ENCODE assay signal across 16 mouse cellular contexts in genomic region chr5:122716793-122717192, GRCm38 (mm10). TPM values are rescaled to one million over a fixed set of nuclear protein-coding genes. Genes with fewer than 3 reads are reported as not detected.
DNase-seq lines count a peak whose midpoint lies in the region; ATAC-seq and TF ChIP-seq lines count a peak whose summit lies in the region.
"Had no signal": no experiment of that assay in that cellular context is flagged by ENCODE, and none has a peak within 500 bp of the region (broad histone marks: within the 10 kb centered on the region; RNA-seq: fewer than 3 reads in every experiment).

No protein-coding gene starts in this region.

- H3K4me3 ChIP-seq in heart, adult 2 months, result no peak overlapping the region
- H3K4me3 ChIP-seq in liver, postnatal 0 days (ENCODE audit: low read depth, low read length), result no peak overlapping the region
- no peak overlapping the region for H3K4me3 ChIP-seq in liver, embryonic 12.5 days
- no peak overlapping the region for H3K4me3 ChIP-seq in ES-E14 (ENCODE audit: insufficient read depth in 1 of 2, low read depth in 1 of 2, low read length in 2 of 2, poor library complexity in 1 of 2, severe bottlenecking in 1 of 2)
- H3K4me3 ChIP-seq: embryonic facial prominence, embryonic 15.5 days; heart, embryonic 13.5 days; limb, embryonic 13.5 days; midbrain, embryonic 13.5 days; neural tube, embryonic 15.5 days had no signal

- TF ChIP-seq POLR2A in heart, adult 2 months (IDR thresholded peaks at IDR 0.05; ENCODE audit: insufficient read depth, low read depth, low read length), result no peak

- intact Hi-C loops in heart, adult 2 months (cut with DNase I), result no loop called here

- H3K4me2 ChIP-seq in liver, postnatal 0 days (ENCODE audit: low read depth, low read length), result no peak overlapping the region
- no peak overlapping the region for H3K4me2 ChIP-seq in liver, embryonic 12.5 days
- H3K4me2 ChIP-seq: embryonic facial prominence, embryonic 15.5 days; heart, embryonic 13.5 days; limb, embryonic 13.5 days; midbrain, embryonic 13.5 days; neural tube, embryonic 15.5 days had no signal

- WGBS in heart, adult 2 months, result 97% methylated on average over 2 of the region's 2 CpGs
- 92% methylated on average over 2 of the region's 2 CpGs for WGBS in liver, postnatal 0 days (ENCODE audit: insufficient replicate concordance)
- WGBS in liver, embryonic 12.5 days (ENCODE audit: insufficient replicate concordance), result 83% methylated on average over 2 of the region's 2 CpGs

- H3K27me3 ChIP-seq in heart, adult 2 months (ENCODE audit: control insufficient read depth, insufficient read depth, low read length), result no peaks in the 10 kb centered on the region
- H3K27me3 ChIP-seq in liver, postnatal 0 days (ENCODE audit: insufficient read depth, low read length), result no peaks in the 10 kb centered on the region
- H3K27me3 ChIP-seq in liver, embryonic 12.5 days (replicated peaks), result no peaks in the 10 kb centered on the region
- H3K27me3 ChIP-seq: embryonic facial prominence, embryonic 15.5 days; heart, embryonic 13.5 days; limb, embryonic 13.5 days; midbrain, embryonic 13.5 days; neural tube, embryonic 15.5 days had no signal

- H3K9ac ChIP-seq in heart, adult 2 months (ENCODE audit: low read depth, low read length), result no peak overlapping the region
- no peak overlapping the region for H3K9ac ChIP-seq in liver, postnatal 0 days (replicated peaks)
- H3K9ac ChIP-seq in liver, embryonic 12.5 days, result no peak overlapping the region
- no peak overlapping the region for H3K9ac ChIP-seq in ES-E14 (ENCODE audit: insufficient read depth, low read depth, low read length, poor library complexity, severe bottlenecking)
- H3K9ac ChIP-seq: embryonic facial prominence, embryonic 15.5 days; heart, embryonic 13.5 days; limb, embryonic 13.5 days; midbrain, embryonic 13.5 days; neural tube, embryonic 15.5 days had no signal

- no peak for DNase-seq in heart, adult 2 months
- DNase-seq in heart, adult 18-20 months, result no peak
- no peak for DNase-seq in liver, postnatal 0 days
- DNase-seq in ES-E14 (ENCODE audit: low read depth, low spot score), result no peak
- DNase-seq in naive thymus-derived CD4-positive, alpha-beta T cell, adult 2 months (ENCODE audit: low read depth), result peak; percentile 51
- no peak for DNase-seq in embryo, embryonic 10 days (ENCODE audit: low spot score)
- DNase-seq: cerebellum, adult 9-11 months; lung, adult 2 months; right cerebral cortex, postnatal 25 days had no signal

- no peak for TF ChIP-seq EP300 in heart, adult 2 months (IDR thresholded peaks at IDR 0.05; ENCODE audit: insufficient read depth, low read depth, low read length)
- TF ChIP-seq EP300 in liver, postnatal 0 days (IDR thresholded peaks at IDR 0.05; ENCODE audit: low read depth), result no peak

- H3K36me3 ChIP-seq in heart, adult 2 months (ENCODE audit: control insufficient read depth, insufficient read depth, low read length), result no peaks in the 10 kb centered on the region
- peaks cover 26% of the 10 kb centered on the region for H3K36me3 ChIP-seq in liver, postnatal 0 days (replicated peaks; ENCODE audit: insufficient read depth, low read length)
- peaks cover 41% of the 10 kb centered on the region for H3K36me3 ChIP-seq in liver, embryonic 12.5 days
- no peaks in the 10 kb centered on the region for H3K36me3 ChIP-seq in ES-E14 (ENCODE audit: control insufficient read depth, insufficient read depth, low read length, poor library complexity, severe bottlenecking)
- H3K36me3 ChIP-seq: embryonic facial prominence, embryonic 15.5 days; limb, embryonic 13.5 days; midbrain, embryonic 13.5 days had no signal

- TF ChIP-seq CTCF in heart, adult 2 months (IDR thresholded peaks at IDR 0.05), result peak; percentile 9; the same call in 1 of the 2 replicates
- peak; percentile 47 for TF ChIP-seq CTCF in liver, postnatal 0 days (IDR thresholded peaks at IDR 0.05; ENCODE audit: low read depth)

- in situ Hi-C loops in ES-E14 (cut with MboI; ENCODE audit: low sequenced_read_pairs in 2 of 2, unreplicated experiment in 2 of 2), result no loop called here

- H3K9me3 ChIP-seq in liver, postnatal 0 days (ENCODE audit: low read length), result no peaks in the 10 kb centered on the region
- no peaks in the 10 kb centered on the region for H3K9me3 ChIP-seq in liver, embryonic 12.5 days (replicated peaks)
- no peaks in the 10 kb centered on the region for H3K9me3 ChIP-seq in ES-E14 (ENCODE audit: control insufficient read depth, insufficient read depth, low read depth, low read length)
- H3K9me3 ChIP-seq: embryonic facial prominence, embryonic 15.5 days; midbrain, embryonic 13.5 days; neural tube, embryonic 15.5 days had no signal

- H3K4me1 ChIP-seq in heart, adult 2 months (ENCODE audit: control insufficient read depth, insufficient read depth, low read length), result no peaks in the 10 kb centered on the region
- no peaks in the 10 kb centered on the region for H3K4me1 ChIP-seq in liver, postnatal 0 days (ENCODE audit: insufficient read depth)
- H3K4me1 ChIP-seq in liver, embryonic 12.5 days, result no peaks in the 10 kb centered on the region
- H3K4me1 ChIP-seq in ES-E14 (ENCODE audit: control insufficient read depth in 2 of 2, insufficient read depth in 2 of 2, low read length in 2 of 2, poor library complexity in 1 of 2), result no peaks in the 10 kb centered on the region
- H3K4me1 ChIP-seq: embryonic facial prominence, embryonic 15.5 days; midbrain, embryonic 13.5 days; neural tube, embryonic 15.5 days had no signal

- H3K79me2 ChIP-seq in heart, adult 2 months (replicated peaks; ENCODE audit: control insufficient read depth, insufficient read depth, low read length), result no peaks in the 10 kb centered on the region

- H3K27ac ChIP-seq in heart, adult 2 months, result no peak overlapping the region
- no peak overlapping the region for H3K27ac ChIP-seq in liver, postnatal 0 days (ENCODE audit: low read depth)
- no peak overlapping the region for H3K27ac ChIP-seq in liver, embryonic 12.5 days
- no peak overlapping the region for H3K27ac ChIP-seq in ES-E14 (ENCODE audit: insufficient read depth, low read depth, low read length, poor library complexity, severe bottlenecking)
- H3K27ac ChIP-seq: embryonic facial prominence, embryonic 15.5 days; heart, embryonic 13.5 days; limb, embryonic 13.5 days; midbrain, embryonic 13.5 days; neural tube, embryonic 15.5 days had no signal

- no peak for ATAC-seq in liver, postnatal 0 days
- no peak for ATAC-seq in liver, embryonic 12.5 days
- no peak; the same call in 1 of the 2 replicates for ATAC-seq in megakaryocyte progenitor cell, adult 5-6 weeks (replicated peaks; ENCODE audit: poor library complexity)
- ATAC-seq: midbrain, embryonic 13.5 days had no signal

TF ChIP-seq in ES-E14, 5 proteins besides CTCF, POLR2A, EP300 and RAD21:
- TF ChIP-seq ZNF384 (IDR thresholded peaks at IDR 0.05; ENCODE audit: low read depth, low read length), result peak; percentile 81
- TF ChIP-seq ZC3H11A (IDR thresholded peaks at IDR 0.05; ENCODE audit: borderline replicate concordance, low read depth, low read length), result no peak
TF ChIP-seq in ES-E14: peak in this region for 1.

RNA-seq across cellular contexts. Expression of gene P2rx4, which starts 9.4 kb away (rescaled TPM):
- total RNA-seq in heart, adult 2 months (2021), result 10 to 100 TPM; 17.4 to 19.0 TPM
- 28.9 and 35.0 TPM in 2 replicates for polyA plus RNA-seq in heart, adult 2 months (2012; rRNA removed)
- 10 to 100 TPM; 21.4 to 21.5 TPM for total RNA-seq in heart, adult 18-20 months (2021)
- polyA plus RNA-seq in liver, postnatal 0 days (2015; fragmentation: Nextera tagmentation; extraction: Ambion mirVana), result 36.0 and 36.2 TPM in 2 replicates
- 25.6 and 27.1 TPM in 2 replicates for polyA plus RNA-seq in liver, embryonic 12.5 days (2016; fragmentation: Nextera tagmentation; extraction: Ambion mirVana)
- total RNA-seq in ES-E14 (2012; rRNA removed), result 7.5 and 12.6 TPM in 2 replicates
- 15.6 and 18.1 TPM in 2 replicates for total RNA-seq in megakaryocyte progenitor cell, adult 5-6 weeks (2015)
- total RNA-seq in megakaryocyte progenitor cell, adult 5-6 weeks (2017), result 10.5 and 13.5 TPM in 2 replicates
